Mouse (Mus musculus): ENCODE data around the gene Kif3b.
"Not testable (repeated sequence)": the region's sequence is repeated elsewhere in the genome, so short reads cannot be mapped to it uniquely, and the experiment has no call there.

Gene Kif3b

DNA sequence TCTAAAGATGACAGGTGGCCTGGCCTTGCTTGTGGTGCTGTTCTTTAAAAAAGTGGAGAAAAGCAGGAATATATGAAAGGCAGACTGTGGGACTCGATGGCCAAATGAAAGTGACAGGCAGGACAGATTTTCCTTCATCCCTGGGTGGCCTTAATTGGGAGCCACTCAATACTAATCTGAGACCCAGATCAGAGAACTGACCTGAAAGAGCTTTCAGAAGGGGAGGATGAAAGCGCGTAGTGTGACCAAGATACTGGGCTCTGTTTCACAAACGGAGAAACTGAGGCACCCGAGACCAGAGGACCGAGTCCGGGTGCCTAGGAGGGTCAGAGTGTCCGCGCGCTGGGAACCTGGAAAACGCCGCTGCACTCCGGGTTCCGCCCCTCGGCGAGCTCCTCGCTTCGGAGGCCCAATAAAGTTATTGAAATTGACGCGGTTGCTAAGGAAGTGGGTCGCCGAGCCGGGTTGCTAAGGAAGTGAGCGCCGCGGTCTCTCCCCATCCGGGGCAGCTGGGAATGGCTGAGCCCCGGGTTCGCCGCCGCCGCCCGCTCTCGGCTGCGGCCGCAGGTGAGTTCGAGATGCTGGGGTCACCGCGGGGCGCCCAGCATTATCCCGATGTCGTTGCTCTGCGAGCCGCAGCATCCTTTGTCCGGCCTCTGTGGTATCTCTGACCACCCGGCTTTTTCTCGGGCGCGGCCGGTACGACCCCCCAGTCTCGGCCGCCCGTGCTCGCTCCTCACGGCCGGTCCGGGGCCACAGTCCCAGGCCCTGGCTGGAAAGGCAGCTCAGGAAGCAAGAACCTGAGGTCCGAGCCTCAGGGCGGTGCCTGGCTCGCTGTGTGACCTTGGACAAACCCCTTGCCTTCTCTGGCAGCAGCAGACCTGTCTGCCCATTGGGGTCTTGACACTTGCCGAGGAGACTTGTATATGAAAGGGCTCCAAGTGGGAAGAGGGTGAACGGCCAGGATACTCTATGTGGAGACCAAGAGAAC, at the start of gene Kif3b:
Kif3b (plus strand) TSS at position 476 of the 991 bp plus-strand sequence.
- in situ Hi-C loops (cut with MboI; ENCODE audit: low sequenced_read_pairs) = no loop called here

- in situ Hi-C loops (cut with MboI; ENCODE audit: low sequenced_read_pairs) = no loop called here
Measured at GRCm38 (mm10) chr2:153242156-153242555, 49.1 kb upstream of the Kif3b start.

- in situ Hi-C loops (cut with MboI; ENCODE audit: low sequenced_read_pairs) = no loop called here
Measured at GRCm38 (mm10) chr2:153249751-153250150, 41.5 kb upstream of the Kif3b start.

DNA sequence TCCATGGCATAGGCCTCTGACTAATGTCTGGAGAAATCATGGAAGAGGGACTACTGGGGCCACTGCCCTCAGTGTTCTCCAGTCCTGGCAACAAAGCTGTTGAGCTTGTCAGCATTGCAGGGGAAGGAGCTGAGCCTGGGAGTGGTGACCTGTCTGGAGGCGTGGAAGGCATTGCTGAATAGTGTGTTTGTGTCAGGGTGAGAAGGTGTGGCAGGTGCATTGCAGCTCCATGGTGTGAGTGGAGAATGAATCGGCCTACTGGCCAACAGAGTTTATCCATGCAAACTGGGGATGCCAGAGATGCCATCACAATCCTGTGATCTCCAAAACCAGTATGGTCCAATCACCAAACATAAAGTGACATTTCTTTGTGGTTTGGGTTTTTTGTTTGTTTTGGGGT, 34.6 kb upstream of the Kif3b start:
- in situ Hi-C loops (cut with MboI; ENCODE audit: low sequenced_read_pairs) = no loop called here

GRCm38 (mm10) chr2:153259030-153259863, 32.0 kb upstream of the Kif3b start:
- in situ Hi-C loops (cut with MboI; ENCODE audit: low sequenced_read_pairs) = no loop called here

DNA sequence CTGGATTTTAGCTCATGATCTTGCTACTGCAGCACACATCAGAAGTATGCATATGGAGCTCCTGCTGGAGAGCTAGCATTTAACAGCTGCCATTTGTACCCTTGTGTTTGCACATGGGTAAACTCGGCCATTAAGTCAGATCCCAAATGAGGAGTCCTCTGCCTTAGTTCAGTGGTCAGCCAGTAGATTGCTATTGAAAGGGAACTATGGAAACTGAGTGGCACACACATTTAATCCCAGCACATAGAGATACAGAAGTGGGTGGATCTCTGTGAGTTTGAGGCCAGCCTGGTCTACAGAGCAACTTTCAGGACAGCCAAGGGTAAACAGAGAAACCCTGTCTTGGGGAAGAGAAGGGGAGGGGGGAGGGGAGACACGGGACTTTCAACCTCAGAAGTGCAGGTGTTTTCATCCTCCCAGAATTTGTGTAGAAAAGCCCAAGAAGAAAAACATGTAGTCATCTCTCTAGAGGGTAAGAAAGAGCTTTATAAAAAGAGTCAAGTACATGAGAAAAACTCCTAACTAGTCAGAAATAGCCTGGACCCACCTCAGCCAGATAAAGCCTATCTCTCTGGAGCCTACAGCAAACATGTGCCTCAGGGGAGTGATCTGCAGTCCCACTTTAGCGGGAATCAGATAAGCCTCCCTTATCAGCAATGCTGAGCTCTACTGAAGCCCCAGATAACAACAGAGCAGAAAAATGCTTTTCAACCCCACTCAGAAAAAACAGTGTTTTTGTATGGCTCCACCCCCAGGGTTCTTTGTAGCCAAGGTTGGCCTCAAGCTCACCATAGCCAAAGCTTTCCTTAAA, 31.1 kb upstream of the Kif3b start:
- in situ Hi-C loops (cut with MboI; ENCODE audit: low sequenced_read_pairs) = no loop called here

DNA sequence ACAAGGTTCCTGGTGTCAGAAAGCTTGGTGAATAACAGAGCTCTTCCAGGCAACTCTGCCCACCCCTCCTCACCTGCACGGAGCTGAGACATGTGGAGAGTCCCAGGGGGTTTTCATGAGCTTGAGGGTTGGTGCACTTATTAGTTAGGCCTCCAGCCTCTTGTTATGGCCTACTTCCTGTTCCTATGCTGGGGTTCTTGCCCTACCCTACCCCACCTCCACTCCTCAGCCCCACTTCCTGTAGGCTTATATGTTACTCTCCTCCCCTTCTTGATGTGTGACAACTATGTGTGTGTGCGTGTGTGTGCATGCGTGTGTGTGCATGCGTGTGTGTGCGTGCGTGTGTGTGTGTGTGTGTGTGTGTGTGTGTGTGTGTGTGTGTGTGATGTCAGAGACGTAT, 28.2 kb upstream of the Kif3b start:
- in situ Hi-C loops (cut with MboI; ENCODE audit: low sequenced_read_pairs) = no loop called here

DNA sequence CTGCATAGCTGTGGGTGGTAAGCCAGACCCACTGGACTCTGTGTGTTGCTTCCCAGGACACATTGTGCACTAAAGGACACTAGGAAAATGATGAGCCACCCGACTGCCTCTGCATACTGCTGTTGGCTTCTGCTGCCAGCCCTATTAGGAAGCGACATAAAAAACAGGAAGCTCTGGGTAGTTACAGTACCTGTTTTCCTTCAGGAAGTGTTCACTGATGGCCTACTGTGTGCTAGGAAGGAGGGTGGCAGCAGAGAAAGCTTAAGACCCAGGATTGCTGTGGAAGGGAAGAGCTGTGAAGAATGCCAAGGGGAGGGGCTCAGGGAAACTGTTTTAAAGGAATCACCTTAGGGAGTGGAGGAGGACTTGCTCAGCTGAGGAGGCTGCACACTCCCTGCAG, 23.9 kb upstream of the Kif3b start:
- in situ Hi-C loops (cut with MboI; ENCODE audit: low sequenced_read_pairs) = no loop called here

DNA sequence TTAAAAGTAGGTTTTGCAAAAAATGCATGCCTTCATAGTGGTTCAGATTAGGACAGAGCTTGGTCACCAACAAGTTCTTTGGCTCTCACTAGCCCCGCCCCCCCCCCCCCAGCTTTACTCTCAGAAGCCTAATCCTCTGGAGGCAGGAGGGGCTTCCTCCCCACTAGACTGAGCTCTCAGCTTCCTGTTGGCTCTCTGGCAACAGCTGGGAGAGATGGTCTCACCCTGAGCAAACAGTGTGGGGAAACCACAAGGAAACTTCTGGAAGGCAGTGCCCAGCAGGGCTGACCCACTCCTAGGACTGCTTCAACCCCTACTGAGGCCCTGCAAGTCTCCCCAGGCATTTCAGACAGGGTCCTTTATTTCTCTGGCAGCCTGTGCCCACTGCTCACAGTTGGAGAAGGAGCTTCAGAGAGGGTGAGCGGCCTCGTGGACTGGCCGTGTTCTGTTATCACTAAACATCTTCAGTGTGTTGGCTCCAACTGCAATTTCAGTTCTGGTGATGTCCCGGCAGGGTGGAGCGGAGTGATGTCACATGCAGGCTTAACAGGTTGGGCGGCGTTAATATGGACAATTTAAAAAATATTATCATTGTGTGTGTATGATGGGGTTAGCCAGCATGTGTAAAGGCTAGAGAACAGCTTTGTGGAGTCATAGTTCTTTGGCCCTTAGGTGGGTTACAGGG, 20.8 kb upstream of the Kif3b start:
- in situ Hi-C loops (cut with MboI; ENCODE audit: low sequenced_read_pairs) = not testable (repeated sequence)

- in situ Hi-C loops (cut with MboI; ENCODE audit: low sequenced_read_pairs) = not testable (repeated sequence)
Measured at GRCm38 (mm10) chr2:153274200-153274918, 16.9 kb upstream of the Kif3b start.

GRCm38 (mm10) chr2:153274919-153275247, 16.3 kb upstream of the Kif3b start:
- in situ Hi-C loops (cut with MboI; ENCODE audit: low sequenced_read_pairs) = no loop called here

- in situ Hi-C loops (cut with MboI; ENCODE audit: low sequenced_read_pairs) = not testable (repeated sequence)
Measured at GRCm38 (mm10) chr2:153275577-153275976, 15.6 kb upstream of the Kif3b start.

GRCm38 (mm10) chr2:153276440-153276839, 14.8 kb upstream of the Kif3b start:
- in situ Hi-C loops (cut with MboI; ENCODE audit: low sequenced_read_pairs) = no loop called here

DNA sequence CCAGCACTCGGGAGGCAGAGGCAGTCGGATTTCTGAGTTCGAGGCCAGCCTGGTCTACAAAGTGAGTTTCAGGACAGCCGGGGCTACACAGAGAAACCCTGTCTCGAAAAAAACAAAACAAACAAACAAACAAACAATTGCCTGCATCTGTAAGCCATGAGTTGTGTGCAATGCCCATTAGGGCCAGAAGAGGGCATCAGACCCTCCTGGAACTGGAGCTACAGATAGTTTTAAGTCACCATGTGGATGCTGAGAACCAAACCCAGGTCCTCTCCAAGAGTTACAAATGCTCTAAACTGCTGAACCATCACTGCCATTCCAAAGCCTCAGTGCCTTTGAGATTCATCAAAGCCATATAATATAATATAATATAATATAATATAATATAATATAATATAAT, 14.4 kb upstream of the Kif3b start:
- in situ Hi-C loops (cut with MboI; ENCODE audit: low sequenced_read_pairs) = not testable (repeated sequence)

- in situ Hi-C loops (cut with MboI; ENCODE audit: low sequenced_read_pairs) = no loop called here
Measured at GRCm38 (mm10) chr2:153278357-153278756, 12.9 kb upstream of the Kif3b start.

GRCm38 (mm10) chr2:153283919-153284318, 7.3 kb upstream of the Kif3b start:
- in situ Hi-C loops (cut with MboI; ENCODE audit: low sequenced_read_pairs) = no loop called here

DNA sequence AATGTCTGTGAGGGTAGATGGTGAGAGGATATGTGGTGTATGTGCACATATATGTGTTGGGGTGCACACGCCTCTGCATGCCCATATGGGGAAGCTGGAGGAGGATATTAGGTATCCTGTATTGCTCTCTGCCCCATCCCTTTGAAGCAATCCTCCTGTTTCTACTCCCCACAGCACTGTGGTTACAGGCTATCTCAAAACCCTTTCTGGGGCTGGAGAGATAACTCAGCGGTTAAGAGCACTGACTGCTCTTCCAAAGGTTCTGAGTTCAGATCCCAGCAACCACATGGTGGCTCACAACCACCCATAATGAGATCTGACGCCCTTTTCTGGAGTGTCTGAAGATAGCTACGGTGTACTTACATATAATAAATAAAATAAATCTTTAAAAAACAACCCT, 4.7 kb upstream of the Kif3b start:
- in situ Hi-C loops (cut with MboI; ENCODE audit: low sequenced_read_pairs) = no loop called here

DNA sequence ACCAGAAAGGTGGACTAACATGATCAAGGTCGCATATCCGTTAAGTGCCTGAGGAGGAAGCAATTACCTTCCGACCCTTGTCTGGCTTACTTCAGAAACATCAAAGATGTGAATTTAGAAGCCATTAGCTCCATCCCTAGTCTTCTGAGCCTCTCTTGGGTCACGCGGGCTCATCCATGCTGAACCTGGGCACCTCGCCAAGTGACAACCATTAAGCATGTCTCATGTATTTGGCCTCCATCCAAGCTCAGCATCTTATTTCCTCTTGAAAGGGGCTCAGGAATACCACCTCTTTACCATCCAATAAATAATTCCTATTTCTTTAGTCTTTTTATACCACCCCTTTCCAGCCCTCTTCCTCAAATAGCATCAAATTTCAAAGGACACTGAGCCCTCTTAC, 3.4 kb upstream of the Kif3b start:
- in situ Hi-C loops (cut with MboI; ENCODE audit: low sequenced_read_pairs) = no loop called here

DNA sequence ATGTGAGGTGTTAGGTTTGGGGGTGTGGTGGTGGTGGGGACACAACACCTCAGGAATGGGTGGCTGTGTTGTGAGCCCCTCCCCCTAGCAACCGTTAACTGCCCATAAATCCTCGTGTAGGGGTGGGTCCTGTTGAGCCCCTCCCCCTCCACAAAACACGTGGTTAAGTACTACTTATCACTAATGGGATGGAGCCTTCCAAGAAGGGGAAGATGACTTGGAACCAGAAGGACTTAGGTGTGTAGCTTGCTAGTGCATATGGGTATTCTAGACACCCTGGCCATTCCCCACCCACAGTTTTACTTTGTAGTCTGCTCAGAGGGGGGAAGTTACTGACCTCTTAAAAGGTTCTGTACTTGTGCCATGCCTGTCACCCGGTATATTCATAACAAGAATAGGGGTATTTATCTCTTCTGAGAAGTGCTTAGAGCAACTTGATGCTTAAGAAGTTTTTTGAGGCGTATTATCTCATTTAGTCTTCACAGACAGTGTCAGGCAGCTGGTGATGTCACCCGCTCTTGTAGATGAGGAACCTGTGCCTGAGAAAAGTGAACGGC, 1.2 kb downstream of the Kif3b start:
- in situ Hi-C loops (cut with MboI; ENCODE audit: low sequenced_read_pairs) = no loop called here
